Mouse (Mus musculus) forebrain, postnatal 0 days (tissue): Measurements from ENCODE around the gene Tigar. TPM values are rescaled to one million over a fixed set of nuclear protein-coding genes. Genes with fewer than 3 reads are reported as not detected.
A peak's percentile ranks its signal among the peaks of the same experiment; 100 is the strongest.

Source experiments
- ATAC-seq: fragments of 200-750 bp; cut with Nextera tagmentation; 2 replicates; pipeline ENCODE4 v1.8.0; 2017; ENCODE audit warnings: mild to moderate bottlenecking, moderate library complexity
- DNase-seq: peaks from one replicate; pipeline ENCODE4 v3.0.0-alpha.2; 2015
- H3K27ac ChIP-seq: fragments of 300-500 bp; sonication (generic); 2 replicates; pipeline ENCODE4 v1.5.1; 2014; ENCODE audit warnings: low read depth, mild to moderate bottlenecking, antibody characterized with exemption, low read length, moderate library complexity, mixed read lengths
- H3K27me3 ChIP-seq: fragments of 300-500 bp; sonication (generic); 2 replicates; pipeline ENCODE4 v1.6.1; 2014; ENCODE audit warnings: mild to moderate bottlenecking, low read length, mixed read lengths; ENCODE audit not compliant: insufficient read depth
- H3K36me3 ChIP-seq: fragments of 300-500 bp; sonication (generic); 2 replicates; pipeline ENCODE4 v1.6.1; 2014; ENCODE audit warnings: mild to moderate bottlenecking, moderate library complexity; ENCODE audit not compliant: insufficient read depth
- H3K4me1 ChIP-seq: fragments of 300-500 bp; sonication (generic); 2 replicates; pipeline ENCODE4 v1.6.1; 2014; ENCODE audit warnings: antibody characterized with exemption; ENCODE audit not compliant: insufficient read depth
- H3K4me2 ChIP-seq: fragments of 300-500 bp; sonication (generic); 2 replicates; pipeline ENCODE4 v1.6.1; 2014; ENCODE audit warnings: low read depth, mild to moderate bottlenecking, moderate library complexity
- H3K4me3 ChIP-seq: fragments of 300-500 bp; sonication (generic); 2 replicates; pipeline ENCODE4 v1.5.1; 2014; ENCODE audit warnings: low read depth, low read length, mixed read lengths
- H3K9ac ChIP-seq: fragments of 300-500 bp; sonication (generic); 2 replicates; pipeline ENCODE4 v1.6.1; 2014; ENCODE audit warnings: mild to moderate bottlenecking
- H3K9me3 ChIP-seq: fragments of 300-500 bp; sonication (generic); 2 replicates; pipeline ENCODE4 v1.6.1; 2016; ENCODE audit warnings: low read length
- CTCF ChIP-seq: sonication (generic); IDR thresholded peaks from 2 replicates; pipeline ENCODE4 v1.5.1; 2016; ENCODE audit warnings: antibody characterized with exemption, control low read depth, low read depth
- WGBS: fragments of 180-500 bp; shearing (Covaris S2); extraction: QIAGEN DNeasy Blood & Tissue Kit; methylation state at CpG from one replicate; pipeline ENCODE4 v1.1.7; 2014; 5-methylcytosine and 5-hydroxymethylcytosine counted together
- polyA plus RNA-seq: library from polyadenylated mRNA; unstranded; fragments of >200 nt; fragmentation: Nextera tagmentation; extraction: Ambion mirVana; gene quantifications from 2 replicates; pipeline ENCODE4 v1.2.1, GENCODE M21; 2015
- total RNA-seq: library from RNA; depleted of rRNA; stranded (reverse); fragments of >200 nt; gene quantifications from 2 replicates; pipeline ENCODE4 v1.2.3, GENCODE M21; 2014

Tigar gene
- total and polyA plus RNA-seq, 2 experiments from 2014 or later = 6.8 to 9.3 TPM

GRCm38 (mm10) chr6:127152106-127152951 lies 43.0 kb upstream of the Tigar start, which contains the start of gene Ccnd2:
Gene Ccnd2, minus strand, starts transcription at chr6:127152193.
- peak; percentile 80 for ATAC-seq

GRCm38 (mm10) chr6:127151565-127152105 lies 42.3 kb upstream of the Tigar start:
- under 1% methylated on average over 29 of the region's 29 CpGs for WGBS
- Histone ChIP-seq H3K9ac (peak overlapping the region; percentile 64), H3K27me3 (peaks cover 35% of the 10 kb centered on the region), H3K4me2 (peak overlapping the region; percentile 97), H3K27ac (peak overlapping the region; percentile 46), H3K36me3 (no peaks in the 10 kb centered on the region), H3K4me3 (peak overlapping the region; percentile 58), H3K9me3 (no peaks in the 10 kb centered on the region), H3K4me1 (peaks cover 17% of the 10 kb centered on the region; the same call in 1 of the 2 replicates)
- ATAC-seq = peak; percentile 1; the same call in 1 of the 2 replicates
- DNase-seq = peak; percentile 45
- TF ChIP-seq CTCF = peak; percentile 23

More at GRCm38 (mm10) chr6:127152106-127152951, 43.0 kb upstream of the Tigar start, which contains the start of gene Ccnd2:
- Histone ChIP-seq H3K9ac (peak within 1 kb of the TSS; percentile 64), H3K36me3 (no peaks in the 10 kb centered on the region), H3K4me3 (peak within 1 kb of the TSS; percentile 58), H3K27ac (peak within 1 kb of the TSS; percentile 46), H3K9me3 (no peaks in the 10 kb centered on the region), H3K4me1 (peaks cover 17% of the 10 kb centered on the region; the same call in 1 of the 2 replicates), H3K4me2 (peak within 1 kb of the TSS; percentile 97), H3K27me3 (peaks cover 38% of the 10 kb centered on the region)
- under 1% methylated on average over 39 of the region's 40 CpGs for WGBS
- peak; percentile 81 for DNase-seq
- no peak; the same call in 1 of the 2 replicates for TF ChIP-seq CTCF

DNA sequence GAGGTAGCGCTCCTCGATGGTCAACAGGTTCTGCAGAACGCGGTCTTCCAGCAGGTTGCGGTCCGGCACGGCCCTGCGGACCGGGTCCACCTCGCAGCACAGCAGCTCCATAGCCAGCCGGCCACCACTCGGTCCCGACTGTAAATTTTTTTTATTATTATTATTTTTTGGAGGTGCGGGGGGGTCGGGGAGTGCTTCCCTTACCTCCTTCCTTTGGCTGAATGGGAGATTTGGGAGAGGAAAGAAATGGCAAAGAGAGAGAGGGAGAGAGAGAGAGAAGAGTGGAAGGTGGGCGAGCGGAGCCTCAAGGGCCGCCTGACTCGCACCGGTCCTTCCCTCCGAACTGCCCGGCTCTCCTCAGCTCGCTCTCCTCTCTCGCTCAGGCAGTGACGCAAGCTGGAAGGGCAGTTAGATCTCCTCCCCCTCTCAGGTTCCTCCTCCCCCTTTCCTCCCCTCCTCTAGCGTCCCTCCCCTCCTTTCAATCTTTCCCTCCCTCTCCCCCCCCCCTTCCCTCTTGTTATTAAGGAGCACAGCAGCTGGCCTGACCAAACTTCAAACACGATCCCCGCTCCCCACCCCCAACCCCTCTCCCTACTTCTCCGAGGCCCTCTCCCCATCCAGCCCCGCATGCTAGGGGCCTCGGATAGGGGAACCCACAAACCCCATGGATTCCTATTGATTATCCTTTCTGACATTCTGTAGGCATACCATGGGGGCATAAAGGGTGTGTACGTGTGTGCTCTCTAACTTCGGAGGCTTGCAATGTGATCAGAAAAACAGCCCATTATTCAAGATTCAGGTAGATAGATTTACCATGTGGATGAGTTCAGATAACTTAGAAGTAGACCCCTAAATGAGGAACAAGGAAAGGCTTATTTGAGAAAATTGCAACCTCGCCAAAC lies 41.6 kb upstream of the Tigar start:
- H3K4me1 ChIP-seq = peaks cover 17% of the 10 kb centered on the region; the same call in 1 of the 2 replicates
- peak overlapping the region; percentile 69; the same call in 1 of the 2 replicates for H3K27ac ChIP-seq
- TF ChIP-seq CTCF = no peak
- peak overlapping the region; percentile 97 for H3K4me2 ChIP-seq
- peak overlapping the region; percentile 64 for H3K9ac ChIP-seq
- DNase-seq (peak; percentile 75), ATAC-seq (peak; percentile 32; the same call in 1 of the 2 replicates)
- WGBS = under 1% methylated on average over 33 of the region's 34 CpGs
- H3K9me3 ChIP-seq = no peaks in the 10 kb centered on the region
- peak overlapping the region; percentile 58 for H3K4me3 ChIP-seq
- H3K36me3 ChIP-seq = no peaks in the 10 kb centered on the region
- H3K27me3 ChIP-seq = peaks cover 35% of the 10 kb centered on the region

DNA sequence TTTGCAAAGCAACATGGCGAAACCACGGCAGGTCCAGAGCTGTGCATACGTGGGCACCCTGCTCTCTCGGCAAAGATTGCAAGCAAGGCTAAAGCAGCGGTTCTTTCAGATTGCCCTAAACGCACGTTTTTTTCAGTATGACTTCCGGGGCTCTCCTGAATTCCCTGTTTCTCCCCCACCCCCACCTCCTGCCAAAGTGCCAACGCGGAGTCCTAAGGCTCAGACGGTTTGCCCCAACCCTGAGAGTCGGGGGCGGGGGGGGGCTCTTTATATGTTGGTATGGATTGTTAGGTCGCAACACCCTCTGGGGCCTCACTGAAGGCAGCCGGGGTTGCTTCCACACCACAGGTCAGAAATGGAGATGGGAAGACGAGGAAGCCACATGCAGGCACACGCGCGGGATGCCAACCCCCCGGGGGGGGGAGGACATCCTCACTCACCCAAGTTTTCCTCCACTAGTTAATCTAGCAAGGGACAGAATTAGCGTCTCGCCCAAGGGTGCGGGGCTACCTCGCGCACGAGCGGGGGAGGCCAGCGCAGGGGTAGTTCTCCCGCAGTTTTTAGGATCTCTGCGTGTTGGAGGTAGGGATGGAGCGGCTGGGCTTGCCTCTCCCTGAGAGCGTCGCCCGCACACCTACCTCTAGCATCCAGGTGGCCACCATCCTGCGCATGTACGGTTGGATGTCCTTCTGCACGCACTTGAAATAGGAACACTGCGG lies 40.7 kb upstream of the Tigar start:
- WGBS = 1% methylated on average over 38 of the region's 38 CpGs
- peak overlapping the region; percentile 64 for H3K9ac ChIP-seq
- H3K9me3 ChIP-seq = no peaks in the 10 kb centered on the region
- TF ChIP-seq CTCF = no peak
- peak overlapping the region; percentile 69 for H3K27ac ChIP-seq
- H3K4me1 ChIP-seq = peaks cover 17% of the 10 kb centered on the region; the same call in 1 of the 2 replicates
- ATAC-seq (no peak), DNase-seq (peak; percentile 49)
- H3K27me3 ChIP-seq = peaks cover 28% of the 10 kb centered on the region
- H3K4me3 ChIP-seq = peak overlapping the region; percentile 58
- peak overlapping the region; percentile 97 for H3K4me2 ChIP-seq
- no peaks in the 10 kb centered on the region for H3K36me3 ChIP-seq

GRCm38 (mm10) chr6:127149303-127149943 lies 40.1 kb upstream of the Tigar start:
- H3K27ac ChIP-seq = peak overlapping the region; percentile 69
- TF ChIP-seq CTCF = no peak
- DNase-seq (no peak), ATAC-seq (no peak)
- peak overlapping the region; percentile 97 for H3K4me2 ChIP-seq
- H3K4me3 ChIP-seq = peak overlapping the region; percentile 58
- peaks cover 16% of the 10 kb centered on the region; the same call in 1 of the 2 replicates for H3K4me1 ChIP-seq
- no peaks in the 10 kb centered on the region for H3K36me3 ChIP-seq
- peak overlapping the region; percentile 64 for H3K9ac ChIP-seq
- peaks cover 23% of the 10 kb centered on the region for H3K27me3 ChIP-seq
- H3K9me3 ChIP-seq = no peaks in the 10 kb centered on the region
- 2% methylated on average over 30 of the region's 30 CpGs for WGBS
